Mouse (Mus musculus): Measurements from ENCODE around the gene Edil3.

GRCm38 (mm10) chr13:88938564-88938963 is 117.3 kb downstream of the Edil3 start:
- no peak for TF ChIP-seq CTCF (IDR thresholded peaks at IDR 0.05; ENCODE audit: borderline replicate concordance, extremely low read depth, insufficient read depth, insufficient read length)
- TF ChIP-seq POLR2A (IDR thresholded peaks at IDR 0.05; ENCODE audit: borderline replicate concordance, extremely low read depth, insufficient read depth, insufficient read length, poor library complexity, severe bottlenecking): no peak
